Comparison of ENCODE assay signal across 8 mouse cellular contexts in the genomic region with DNA sequence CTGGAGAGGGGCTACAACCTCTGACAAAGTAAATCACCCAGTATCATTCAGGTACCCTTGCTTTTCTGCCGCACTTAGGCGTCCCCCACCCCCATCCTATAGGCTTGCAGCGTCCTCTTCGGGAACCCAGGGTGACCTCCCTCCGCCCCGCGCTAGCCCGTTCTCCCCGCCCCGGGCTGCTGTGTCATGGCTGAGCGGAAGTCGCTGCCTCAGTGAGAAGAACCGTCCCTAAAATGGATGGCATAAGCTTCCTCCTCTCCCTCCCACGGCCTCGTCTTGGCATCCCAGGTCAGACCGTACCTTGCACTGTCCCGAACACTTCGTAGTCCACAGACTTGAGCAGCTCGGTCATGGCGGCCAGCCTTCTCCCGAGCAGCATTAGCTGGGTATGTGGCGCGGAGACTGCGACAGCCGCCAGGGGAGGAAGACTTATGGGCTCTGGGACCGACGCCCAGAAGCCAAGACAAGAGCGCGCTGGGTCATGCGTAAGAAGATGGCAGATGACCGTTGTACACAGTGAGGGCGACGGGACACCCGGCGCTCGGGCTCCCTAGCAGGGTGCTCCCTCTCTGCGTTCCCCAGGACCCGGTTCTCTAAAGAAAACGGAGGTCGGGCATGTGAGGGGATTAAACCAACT. TPM values are rescaled to one million over a fixed set of nuclear protein-coding genes. Genes with fewer than 3 reads are reported as not detected.
A peak's percentile ranks its signal among the peaks of the same experiment; 100 is the strongest.
DNase-seq lines count a peak whose midpoint lies in the region; ATAC-seq and TF ChIP-seq lines count a peak whose summit lies in the region.

Acyp2 (minus strand) TSS at position 587 of the 637 bp plus-strand sequence.

- no peaks in the 10 kb centered on the region for H3K36me3 ChIP-seq in hindbrain, embryonic 12.5 days
- no peaks in the 10 kb centered on the region for H3K36me3 ChIP-seq in lung, postnatal 0 days (ENCODE audit: insufficient read depth, low read length)

- peak within 1 kb of the TSS; percentile 66 for H3K4me2 ChIP-seq in hindbrain, embryonic 12.5 days (replicated peaks)
- peak within 1 kb of the TSS; percentile 70 for H3K4me2 ChIP-seq in lung, postnatal 0 days (replicated peaks; ENCODE audit: low read depth, low read length)

- peak within 1 kb of the TSS; percentile 62 for H3K4me3 ChIP-seq in hindbrain, embryonic 12.5 days
- H3K4me3 ChIP-seq in lung, postnatal 0 days (ENCODE audit: low read depth, low read length): peak within 1 kb of the TSS; percentile 57

- under 1% methylated on average over 40 of the region's 40 CpGs for WGBS in hindbrain, embryonic 12.5 days
- under 1% methylated on average over 40 of the region's 40 CpGs for WGBS in lung, postnatal 0 days

- no peaks in the 10 kb centered on the region for H3K4me1 ChIP-seq in hindbrain, embryonic 12.5 days
- no peaks in the 10 kb centered on the region for H3K4me1 ChIP-seq in lung, postnatal 0 days (ENCODE audit: insufficient read depth, low read depth, low read length)

- TF ChIP-seq CTCF in lung, postnatal 0 days (IDR thresholded peaks at IDR 0.05): peak; percentile 66

- H3K9me3 ChIP-seq in hindbrain, embryonic 12.5 days (replicated peaks): no peaks in the 10 kb centered on the region
- H3K9me3 ChIP-seq in lung, postnatal 0 days (ENCODE audit: low read length): no peaks in the 10 kb centered on the region

- peak; percentile 98 for ATAC-seq in hindbrain, embryonic 12.5 days (ENCODE audit: low FRiP score)
- peak; percentile 99 for ATAC-seq in lung, postnatal 0 days

- TF ChIP-seq EP300 in lung, postnatal 0 days (IDR thresholded peaks at IDR 0.05): no peak; the same call in 1 of the 2 replicates

- H3K27me3 ChIP-seq in hindbrain, embryonic 12.5 days: no peaks in the 10 kb centered on the region
- no peaks in the 10 kb centered on the region for H3K27me3 ChIP-seq in lung, postnatal 0 days (replicated peaks; ENCODE audit: insufficient read depth, low read length)

- peak within 1 kb of the TSS; percentile 88 for H3K27ac ChIP-seq in hindbrain, embryonic 12.5 days
- H3K27ac ChIP-seq in lung, postnatal 0 days (ENCODE audit: low read length): peak within 1 kb of the TSS; percentile 90

- DNase-seq in R1 (ENCODE audit: low read depth, low spot score): peak; percentile 90
- DNase-seq in cerebellum, postnatal 14 days: peak; percentile 87 to 90
- DNase-seq in frontal cortex, postnatal 14 days (ENCODE audit: low spot score in 2 of 2): peak; percentile 68 to 72
- DNase-seq in layer of hippocampus, postnatal 10 days (ENCODE audit: low spot score in 2 of 2): peak; percentile 73 to 83
- peak; percentile 91 for DNase-seq in lung, postnatal 0 days (ENCODE audit: low spot score)
- peak; percentile 77 for DNase-seq in ovary, postnatal 10 days (ENCODE audit: low spot score)
- DNase-seq in thymus, postnatal 0 days (ENCODE audit: low spot score): peak; percentile 87

- H3K9ac ChIP-seq in hindbrain, embryonic 12.5 days: peak within 1 kb of the TSS; percentile 83
- peak within 1 kb of the TSS; percentile 50 for H3K9ac ChIP-seq in lung, postnatal 0 days (replicated peaks; ENCODE audit: low read depth)

RNA-seq across cellular contexts. Expression of gene Acyp2, which starts in this region (rescaled TPM):
- 14.4 and 15.4 TPM in 2 replicates for polyA plus RNA-seq in hindbrain, embryonic 12.5 days (2016; fragmentation: Nextera tagmentation; extraction: Ambion mirVana)
- 10 to 100 TPM; 26.3 to 26.8 TPM for total RNA-seq in layer of hippocampus, postnatal 10 days (2021)
- polyA plus RNA-seq in lung, postnatal 0 days (2015; fragmentation: Nextera tagmentation; extraction: Ambion mirVana): 43.6 and 50.6 TPM in 2 replicates
- 12.7 and 13.3 TPM in 2 replicates for polyA plus RNA-seq in thymus, postnatal 0 days (2015; fragmentation: Nextera tagmentation; extraction: Ambion mirVana)

Comparison
In these comparisons a context has a peak if more than half of its experiments do, and no peak if none do; other contexts are left out.
1. Peak in every context shown above with its lines: DNase-seq, ATAC-seq, H3K4me3 ChIP-seq and H3K27ac ChIP-seq.